Mouse (Mus musculus) testis, adult 2 months (tissue): ENCODE results near the gene Trim8.

Source experiments
- CTCF ChIP-seq: fragments of 200-500 bp; IDR thresholded peaks from 2 replicates; pipeline ENCODE4 v1.5.1; 2012; ENCODE audit warnings: low read depth, mild to moderate bottlenecking, inconsistent platforms, low read length, moderate library complexity; ENCODE audit not compliant: control insufficient read depth, insufficient read depth, insufficient replicate concordance
- POLR2A ChIP-seq: fragments of 200-500 bp; IDR thresholded peaks from 2 replicates; pipeline ENCODE4 v1.6.1; 2012; ENCODE audit warnings: low read depth, mild to moderate bottlenecking, inconsistent platforms, low read length, moderate library complexity; ENCODE audit not compliant: control insufficient read depth

- TF ChIP-seq CTCF (no peak), POLR2A (no peak)
These were observed 35.9 kb downstream of the Trim8 start for GRCm38 (mm10) chr19:46537357-46537756.
